8 mouse cellular contexts compared by ENCODE assay signal in the genomic region with DNA sequence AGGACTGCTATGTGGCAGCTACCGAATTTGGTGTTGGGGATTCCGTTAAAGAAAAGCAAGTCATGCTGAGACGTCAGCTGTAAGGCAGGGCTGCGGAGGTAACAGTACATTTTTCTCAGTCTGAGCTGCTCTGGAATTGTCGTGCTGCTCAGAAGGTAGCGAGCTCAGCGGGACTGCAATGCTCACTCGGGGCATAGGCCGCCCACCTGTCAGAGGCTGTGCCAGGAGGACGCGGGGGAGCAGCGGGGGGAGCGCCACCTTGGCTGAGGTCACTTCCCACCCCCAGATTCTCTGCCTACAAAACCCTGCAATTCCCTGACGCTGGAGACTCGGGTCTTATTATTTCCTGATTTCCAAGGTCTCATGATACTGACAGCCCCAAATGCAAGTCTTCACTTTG. TPM values are rescaled to one million over a fixed set of nuclear protein-coding genes. Genes with fewer than 3 reads are reported as not detected.
DNase-seq lines count a peak whose midpoint lies in the region; ATAC-seq and TF ChIP-seq lines count a peak whose summit lies in the region.

No protein-coding gene starts in this region.

- POLR2A ChIA-PET in Patski (lab: Charles Lee), result interaction anchor here (0.7 to 1.8 kb wide), 5 partner anchors 9 to 92 kb away, joined by 3 to 5 read pairs (median 3); partner anchors contain the start of gene Setd1a

- peak overlapping the region; percentile 97 for H3K27ac ChIP-seq in macrophage

- peaks cover 27% of the 10 kb centered on the region for H3K36me3 ChIP-seq in macrophage (ENCODE audit: inconsistent target)

- no peak for TF ChIP-seq CTCF in Patski (IDR thresholded peaks at IDR 0.05)

- peaks cover 41% of the 10 kb centered on the region for H3K79me2 ChIP-seq in macrophage (ENCODE audit: inconsistent target)

- no peaks in the 10 kb centered on the region for H3K27me3 ChIP-seq in Patski

- DNase-seq in CD8-positive naive resting alpha-beta T cell, adult 2 months (ENCODE audit: low read depth in 2 of 2, low spot score in 2 of 2), result peak; percentile 47 to 57
- DNase-seq in Patski (ENCODE audit: low read depth, low spot score), result no peak
- peak; percentile 78 to 82 for DNase-seq in cerebellum, postnatal 36 days
- DNase-seq in gastrocnemius, postnatal 25 days, result peak; percentile 65
- DNase-seq in kidney, postnatal 4 days, result peak; percentile 66 to 78
- peak; percentile 79 for DNase-seq in right cerebral cortex, postnatal 25 days
- DNase-seq in retina, postnatal 1 day, result no peak

- CTCF ChIA-PET in Patski (lab: Charles Lee), result interaction anchor here (2.0 kb wide), 1 partner anchor 9 kb away, joined by 6 read pairs; no protein-coding TSS in a partner anchor

- in situ Hi-C loops in Patski (cut with MboI; ENCODE audit: low pct_unique_long_range_greater_than_20kb), result no loop called here

- WGBS in macrophage (ENCODE audit: missing documents), result 4% methylated on average over 15 of the region's 15 CpGs

- ATAC-seq in Patski, result peak; percentile 13

- peak overlapping the region; percentile 33 for H3K4me3 ChIP-seq in macrophage (ENCODE audit: inconsistent target)

RNA-seq across cellular contexts. Expression of gene Stx1b, which starts 16.5 kb away (rescaled TPM):
- polyA plus RNA-seq in Patski (2021) (0.23 TPM), macrophage (2018) (0.05 to 0.09 TPM in 2 of 3 replicates, not detected in the other)
- total RNA-seq in gastrocnemius, postnatal 25 days (2021), result 1 to 10 TPM in 1 of 2 experiments, under 1 TPM in 1; 0.64 to 1.2 TPM
- total RNA-seq in macrophage (2018; cell fraction: chromatin; rRNA removed), result 1 to 10 TPM in 2 of 26 experiments, under 1 TPM in 10, not detected in 14; 0.17 to 2.3 (median 0.48) TPM
- total RNA-seq in macrophage (2018; cell fraction: cytosol; rRNA removed), result under 1 TPM in 2 of 26 experiments, not detected in 24; under 0.01 to 0.03 TPM
- total RNA-seq in macrophage (2018; cell fraction: nucleus; rRNA removed), result under 1 TPM in 8 of 26 experiments, not detected in 18; 0.10 to 0.74 (median 0.37) TPM

RNA-seq across cellular contexts. Expression of gene Stx4a, which starts 16.8 kb away (rescaled TPM):
- polyA plus RNA-seq in Patski (2021) (133 TPM), macrophage (2018) (150 to 165 TPM (median 155 TPM) in 3 replicates)
- total RNA-seq in gastrocnemius, postnatal 25 days (2021), result 10 to 100 TPM; 46.4 to 47.2 TPM
- 1,000 to 10,000 TPM in 1 of 26 experiments, 100 to 1,000 TPM in 25; 381 to 1,183 (median 600) TPM for total RNA-seq in macrophage (2018; cell fraction: chromatin; rRNA removed)
- total RNA-seq in macrophage (2018; cell fraction: cytosol; rRNA removed), result 100 to 1,000 TPM; 129 to 190 (median 156) TPM
- total RNA-seq in macrophage (2018; cell fraction: nucleus; rRNA removed), result 100 to 1,000 TPM; 191 to 554 (median 353) TPM

RNA-seq across cellular contexts. Expression of gene Zfp646, which starts 35.1 kb away (rescaled TPM):
- polyA plus RNA-seq in Patski (2021) (22.3 TPM), macrophage (2018) (14.9 to 18.4 TPM (median 16.3 TPM) in 3 replicates)
- total RNA-seq in gastrocnemius, postnatal 25 days (2021), result 10 to 100 TPM; 11.3 to 11.8 TPM
- total RNA-seq in macrophage (2018; cell fraction: chromatin; rRNA removed), result 100 to 1,000 TPM in 4 of 26 experiments, 10 to 100 TPM in 22; 29.5 to 147 (median 70.2) TPM
- 10 to 100 TPM in 23 of 26 experiments, 1 to 10 TPM in 3; 8.5 to 30.5 (median 19.0) TPM for total RNA-seq in macrophage (2018; cell fraction: cytosol; rRNA removed)
- 100 to 1,000 TPM in 2 of 26 experiments, 10 to 100 TPM in 24; 30.3 to 121 (median 47.7) TPM for total RNA-seq in macrophage (2018; cell fraction: nucleus; rRNA removed)

RNA-seq across cellular contexts. Expression of gene Zfp668, which starts 35.7 kb away (rescaled TPM):
- polyA plus RNA-seq in Patski (2021) (8.9 TPM), macrophage (2018) (3.2 to 5.8 TPM (median 4.7 TPM) in 3 replicates)
- total RNA-seq in gastrocnemius, postnatal 25 days (2021), result 1 to 10 TPM; 2.8 to 4.5 TPM
- total RNA-seq in macrophage (2018; cell fraction: chromatin; rRNA removed), result 10 to 100 TPM in 14 of 26 experiments, 1 to 10 TPM in 12; 3.6 to 24.2 (median 11.4) TPM
- total RNA-seq in macrophage (2018; cell fraction: cytosol; rRNA removed), result 1 to 10 TPM; 1.6 to 7.6 (median 4.3) TPM
- 10 to 100 TPM in 10 of 26 experiments, 1 to 10 TPM in 16; 4.1 to 20.3 (median 8.2) TPM for total RNA-seq in macrophage (2018; cell fraction: nucleus; rRNA removed)

RNA-seq across cellular contexts. Expression of gene Hsd3b7, which starts 40.5 kb away (rescaled TPM):
- 30.1 TPM for polyA plus RNA-seq in Patski (2021)
- total RNA-seq in gastrocnemius, postnatal 25 days (2021), result 1 to 10 TPM; 4.4 to 9.1 TPM
- 100 to 1,000 TPM in 14 of 26 experiments, 10 to 100 TPM in 12; 57.9 to 161 (median 103) TPM for total RNA-seq in macrophage (2018; cell fraction: chromatin; rRNA removed)
- 10 to 100 TPM; 25.1 to 48.5 (median 36.4) TPM for total RNA-seq in macrophage (2018; cell fraction: cytosol; rRNA removed)
- 100 to 1,000 TPM in 7 of 26 experiments, 10 to 100 TPM in 19; 46.6 to 154 (median 81.2) TPM for total RNA-seq in macrophage (2018; cell fraction: nucleus; rRNA removed)
- 14.9 to 55.1 TPM (median 55.0 TPM) in 3 replicates for polyA plus RNA-seq in macrophage (2018)

Comparison
In these comparisons a context has a peak if more than half of its experiments do, and no peak if none do; other contexts are left out.
1. DNase-seq: peak in CD8-positive naive resting alpha-beta T cell, adult 2 months (2 of 2), cerebellum, postnatal 36 days (2 of 2), gastrocnemius, postnatal 25 days (single experiment), kidney, postnatal 4 days (2 of 2) and right cerebral cortex, postnatal 25 days (single experiment); none in Patski (single experiment) and retina, postnatal 1 day (single experiment).